Mouse (Mus musculus) liver, embryonic 16.5 days (tissue): ENCODE results near the gene Gm42715. TPM values are rescaled to one million over a fixed set of nuclear protein-coding genes. Genes with fewer than 3 reads are reported as not detected.

Experiments used
- ATAC-seq: fragments of 200-750 bp; cut with Nextera tagmentation; 2 replicates; pipeline ENCODE4 v1.8.0; 2017; ENCODE audit warnings: low read depth, mild to moderate bottlenecking, moderate number of reproducible peaks, moderate library complexity
- H3K27ac ChIP-seq: fragments of 300-500 bp; sonication (generic); 2 replicates; pipeline ENCODE4 v1.5.1; 2014; ENCODE audit warnings: mild to moderate bottlenecking, low read length
- H3K27me3 ChIP-seq: fragments of 300-500 bp; sonication (generic); 2 replicates; pipeline ENCODE4 v1.6.1; 2014; ENCODE audit warnings: low read depth, low read length, mixed read lengths; ENCODE audit not compliant: control insufficient read depth, insufficient read depth
- H3K36me3 ChIP-seq: fragments of 300-500 bp; sonication (generic); 2 replicates; pipeline ENCODE4 v1.6.1; 2014; ENCODE audit warnings: mild to moderate bottlenecking; ENCODE audit not compliant: control insufficient read depth, insufficient read depth
- H3K4me1 ChIP-seq: fragments of 300-500 bp; sonication (generic); 2 replicates; pipeline ENCODE4 v1.6.1; 2014; ENCODE audit warnings: low read depth, low read length, mixed read lengths; ENCODE audit not compliant: control insufficient read depth
- H3K4me2 ChIP-seq: fragments of 300-500 bp; sonication (generic); 2 replicates; pipeline ENCODE4 v1.6.1; 2014; ENCODE audit warnings: low read depth, low read length, mixed read lengths
- H3K4me3 ChIP-seq: fragments of 300-500 bp; sonication (generic); 2 replicates; pipeline ENCODE4 v1.5.1; 2014; ENCODE audit warnings: low read depth, mild to moderate bottlenecking, low read length
- H3K9ac ChIP-seq: fragments of 300-500 bp; sonication (generic); 2 replicates; pipeline ENCODE4 v1.6.1; 2014; ENCODE audit warnings: low read depth, low read length
- H3K9me3 ChIP-seq: fragments of 300-500 bp; sonication (generic); replicated peaks from 2 replicates; pipeline ENCODE4 v1.6.1; 2016; ENCODE audit warnings: low read length; ENCODE audit not compliant: control insufficient read depth
- WGBS: fragments of 180-500 bp; shearing (Covaris S2); extraction: QIAGEN DNeasy Blood & Tissue Kit; methylation state at CpG from one replicate; pipeline ENCODE4 v1.1.7; 2014; ENCODE audit not compliant: insufficient replicate concordance; 5-methylcytosine and 5-hydroxymethylcytosine counted together
- polyA plus RNA-seq: library from polyadenylated mRNA; unstranded; fragments of >200 nt; fragmentation: Nextera tagmentation; extraction: Ambion mirVana; gene quantifications from 2 replicates; pipeline ENCODE4 v1.2.1, GENCODE M21; 2015

Gm42715 gene
- polyA plus RNA-seq, 1 experiment from 2014 or later, result 5.5 TPM

- Histone ChIP-seq H3K27me3 (no peaks in the 10 kb centered on the region), H3K4me3 (peak overlapping the region; percentile 98), H3K36me3 (peaks cover 17% of the 10 kb centered on the region), H3K4me2 (peak overlapping the region; percentile 83), H3K4me1 (peaks cover 20% of the 10 kb centered on the region), H3K9ac (peak overlapping the region; percentile 92), H3K27ac (peak overlapping the region; percentile 99), H3K9me3 (no peaks in the 10 kb centered on the region)
- WGBS, result 0% methylated on average over 72 of the region's 93 CpGs
- ATAC-seq, result peak; percentile 80
These were observed 7.0 kb upstream of the Gm42715 start for GRCm38 (mm10) chr7:127512231-127513015.

- peak overlapping the region; percentile 92 for H3K9ac ChIP-seq
- no peaks in the 10 kb centered on the region for H3K9me3 ChIP-seq
- no peak for ATAC-seq
- peak overlapping the region; percentile 83 for H3K4me2 ChIP-seq
- H3K4me1 ChIP-seq, result peaks cover 20% of the 10 kb centered on the region
- peaks cover 20% of the 10 kb centered on the region for H3K36me3 ChIP-seq
- peak overlapping the region; percentile 99 for H3K27ac ChIP-seq
- WGBS, result 14% methylated on average over 8 of the region's 8 CpGs
- H3K4me3 ChIP-seq, result peak overlapping the region; percentile 98
- H3K27me3 ChIP-seq, result no peaks in the 10 kb centered on the region
These were observed 6.4 kb upstream of the Gm42715 start for GRCm38 (mm10) chr7:127513016-127513390.

GRCm38 (mm10) chr7:127513781-127514180, 5.6 kb upstream of the Gm42715 start:
- Histone ChIP-seq H3K4me1 (peaks cover 20% of the 10 kb centered on the region), H3K27me3 (no peaks in the 10 kb centered on the region), H3K27ac (peak overlapping the region; percentile 99), H3K36me3 (peaks cover 22% of the 10 kb centered on the region), H3K9ac (peak overlapping the region; percentile 92; the same call in 1 of the 2 replicates), H3K9me3 (no peaks in the 10 kb centered on the region), H3K4me2 (peak overlapping the region; percentile 83), H3K4me3 (peak overlapping the region; percentile 98)
- ATAC-seq, result no peak
- WGBS, result 75% methylated on average over 3 of the region's 3 CpGs

- Histone ChIP-seq H3K4me3 (no peak overlapping the region), H3K9me3 (no peaks in the 10 kb centered on the region), H3K4me1 (peaks cover 20% of the 10 kb centered on the region), H3K4me2 (no peak overlapping the region), H3K27me3 (no peaks in the 10 kb centered on the region), H3K9ac (no peak overlapping the region), H3K36me3 (peaks cover 37% of the 10 kb centered on the region), H3K27ac (no peak overlapping the region)
- ATAC-seq, result no peak
- WGBS, result 80% methylated on average over 7 of the region's 7 CpGs
These were observed 3.5 kb upstream of the Gm42715 start for GRCm38 (mm10) chr7:127515846-127516245.

GRCm38 (mm10) chr7:127516344-127516743, 3.0 kb upstream of the Gm42715 start:
- Histone ChIP-seq H3K4me3 (no peak overlapping the region), H3K4me1 (peaks cover 16% of the 10 kb centered on the region), H3K4me2 (no peak overlapping the region), H3K27ac (no peak overlapping the region), H3K27me3 (no peaks in the 10 kb centered on the region), H3K9me3 (no peaks in the 10 kb centered on the region), H3K36me3 (peaks cover 42% of the 10 kb centered on the region), H3K9ac (no peak overlapping the region)
- no peak for ATAC-seq
- 88% methylated on average over 6 of the region's 7 CpGs for WGBS

GRCm38 (mm10) chr7:127541671-127542070, 22.3 kb downstream of the Gm42715 start:
- H3K27me3 ChIP-seq, result no peaks in the 10 kb centered on the region
- no peaks in the 10 kb centered on the region for H3K4me1 ChIP-seq
- peaks cover 81% of the 10 kb centered on the region for H3K36me3 ChIP-seq
- no peak overlapping the region for H3K4me2 ChIP-seq
- no peak overlapping the region for H3K27ac ChIP-seq
- H3K4me3 ChIP-seq, result no peak overlapping the region
- ATAC-seq, result no peak
- WGBS, result 96% methylated on average over 3 of the region's 3 CpGs
- no peaks in the 10 kb centered on the region for H3K9me3 ChIP-seq
- H3K9ac ChIP-seq, result no peak overlapping the region

GRCm38 (mm10) chr7:127549116-127549835, 29.9 kb downstream of the Gm42715 start:
- ATAC-seq, result no peak
- H3K36me3 ChIP-seq, result peaks cover 65% of the 10 kb centered on the region
- H3K9me3 ChIP-seq, result no peaks in the 10 kb centered on the region
- H3K4me2 ChIP-seq, result no peak overlapping the region
- H3K4me1 ChIP-seq, result no peaks in the 10 kb centered on the region
- H3K9ac ChIP-seq, result no peak overlapping the region
- H3K27ac ChIP-seq, result no peak overlapping the region
- WGBS, result 91% methylated on average over 15 of the region's 15 CpGs
- no peaks in the 10 kb centered on the region for H3K27me3 ChIP-seq
- H3K4me3 ChIP-seq, result no peak overlapping the region

- ATAC-seq, result no peak
- H3K4me3 ChIP-seq, result no peak overlapping the region
- H3K9ac ChIP-seq, result no peak overlapping the region
- 89% methylated on average over 8 of the region's 8 CpGs for WGBS
- no peak overlapping the region for H3K27ac ChIP-seq
- peaks cover 75% of the 10 kb centered on the region for H3K36me3 ChIP-seq
- no peaks in the 10 kb centered on the region for H3K27me3 ChIP-seq
- H3K9me3 ChIP-seq, result no peaks in the 10 kb centered on the region
- H3K4me2 ChIP-seq, result no peak overlapping the region
- no peaks in the 10 kb centered on the region for H3K4me1 ChIP-seq
These were observed 32.2 kb downstream of the Gm42715 start for GRCm38 (mm10) chr7:127551558-127551957.

GRCm38 (mm10) chr7:127560580-127560979, 41.2 kb downstream of the Gm42715 start:
- Histone ChIP-seq H3K27ac (no peak overlapping the region), H3K4me1 (no peaks in the 10 kb centered on the region), H3K9me3 (no peaks in the 10 kb centered on the region), H3K4me2 (no peak overlapping the region), H3K36me3 (peaks cover 44% of the 10 kb centered on the region), H3K27me3 (no peaks in the 10 kb centered on the region), H3K9ac (no peak overlapping the region), H3K4me3 (no peak overlapping the region)
- 88% methylated on average over 11 of the region's 11 CpGs for WGBS
- ATAC-seq, result no peak
